Mouse (Mus musculus) thymus, postnatal 0 days (tissue): ENCODE data around the gene Mrvi1. TPM values are rescaled to one million over a fixed set of nuclear protein-coding genes. Genes with fewer than 3 reads are reported as not detected.

Source experiments
- DNase-seq: peaks from one replicate; pipeline ENCODE4 v3.0.0-alpha.2; 2015; ENCODE audit warnings: low spot score
- polyA plus RNA-seq: library from polyadenylated mRNA; unstranded; fragments of >200 nt; fragmentation: Nextera tagmentation; extraction: Ambion mirVana; gene quantifications from 2 replicates; pipeline ENCODE4 v1.2.1, GENCODE M21; 2015

Mrvi1 gene
- polyA plus RNA-seq, 1 experiment from 2014 or later, result 0.92 TPM

- peak; percentile 39 for DNase-seq
Measured at GRCm38 (mm10) chr7:110982764-110983163, 503 bp upstream of the Mrvi1 start.

GRCm38 (mm10) chr7:110981036-110981435 lies 1.2 kb downstream of the Mrvi1 start:
- DNase-seq, result no peak

GRCm38 (mm10) chr7:110977699-110978392 lies 4.4 kb downstream of the Mrvi1 start:
- DNase-seq, result peak; percentile 49

GRCm38 (mm10) chr7:110973450-110973849 lies 8.8 kb downstream of the Mrvi1 start:
- DNase-seq, result no peak

GRCm38 (mm10) chr7:110972796-110973195 lies 9.5 kb downstream of the Mrvi1 start:
- no peak for DNase-seq

- DNase-seq, result no peak
Measured at GRCm38 (mm10) chr7:110967373-110967772, 14.9 kb downstream of the Mrvi1 start.

- no peak for DNase-seq
Measured at GRCm38 (mm10) chr7:110966853-110967252, 15.4 kb downstream of the Mrvi1 start.

- no peak for DNase-seq
Measured at GRCm38 (mm10) chr7:110965387-110965786, 16.9 kb downstream of the Mrvi1 start.

GRCm38 (mm10) chr7:110963655-110963997 lies 18.6 kb downstream of the Mrvi1 start:
- no peak for DNase-seq

GRCm38 (mm10) chr7:110962943-110963654 lies 19.2 kb downstream of the Mrvi1 start:
- no peak for DNase-seq

GRCm38 (mm10) chr7:110962497-110962896 lies 19.8 kb downstream of the Mrvi1 start:
- DNase-seq, result no peak

GRCm38 (mm10) chr7:110956422-110957170 lies 25.7 kb downstream of the Mrvi1 start:
- DNase-seq, result peak; percentile 63

GRCm38 (mm10) chr7:110955576-110955975 lies 26.7 kb downstream of the Mrvi1 start:
- DNase-seq, result no peak

- DNase-seq, result no peak
Measured at GRCm38 (mm10) chr7:110954072-110954858, 28.0 kb downstream of the Mrvi1 start.

- DNase-seq, result peak; percentile 14
Measured at GRCm38 (mm10) chr7:110953210-110953609, 29.1 kb downstream of the Mrvi1 start.

GRCm38 (mm10) chr7:110950621-110950925 lies 31.7 kb downstream of the Mrvi1 start:
- DNase-seq, result no peak

- DNase-seq, result no peak
Measured at GRCm38 (mm10) chr7:110949785-110950620, 32.3 kb downstream of the Mrvi1 start.

GRCm38 (mm10) chr7:110948579-110948978 lies 33.7 kb downstream of the Mrvi1 start:
- no peak for DNase-seq

GRCm38 (mm10) chr7:110947616-110948015 lies 34.6 kb downstream of the Mrvi1 start:
- DNase-seq, result no peak

- DNase-seq, result peak; percentile 41
Measured at GRCm38 (mm10) chr7:110946731-110947130, 35.5 kb downstream of the Mrvi1 start.

- DNase-seq, result no peak
Measured at GRCm38 (mm10) chr7:110944321-110944720, 37.9 kb downstream of the Mrvi1 start.
